Mouse (Mus musculus) intestine, embryonic 14.5 days (tissue): Measurements from ENCODE around the gene Tas2r134. TPM values are rescaled to one million over a fixed set of nuclear protein-coding genes. Genes with fewer than 3 reads are reported as not detected.
A peak's percentile ranks its signal among the peaks of the same experiment; 100 is the strongest.

Source experiments
- ATAC-seq: fragments of 200-750 bp; cut with Nextera tagmentation; replicated peaks from 2 replicates; pipeline ENCODE4 v1.8.0; 2017; ENCODE audit warnings: low read depth, moderate number of reproducible peaks, moderate TSS enrichment, moderate library complexity; ENCODE audit not compliant: low FRiP score, low TSS enrichment
- DNase-seq: peaks from one replicate; pipeline ENCODE4 v3.0.0-alpha.2; 2018; ENCODE audit warnings: low spot score
- H3K27ac ChIP-seq: fragments of 300-500 bp; sonication (generic); 2 replicates; pipeline ENCODE4 v1.5.1; 2014; ENCODE audit warnings: low read depth, mild to moderate bottlenecking, control low read depth
- H3K27me3 ChIP-seq: fragments of 300-500 bp; sonication (generic); replicated peaks from 2 replicates; pipeline ENCODE4 v1.6.1; 2014; ENCODE audit warnings: low read length, control low read depth; ENCODE audit not compliant: control insufficient read depth, insufficient read depth
- H3K36me3 ChIP-seq: fragments of 300-500 bp; sonication (generic); 2 replicates; pipeline ENCODE4 v1.6.1; 2014; ENCODE audit warnings: low read length, control low read depth; ENCODE audit not compliant: control insufficient read depth, insufficient read depth
- H3K4me1 ChIP-seq: fragments of 300-500 bp; sonication (generic); replicated peaks from 2 replicates; pipeline ENCODE4 v1.6.1; 2014; ENCODE audit warnings: low read length, control low read depth, mixed read lengths; ENCODE audit not compliant: control insufficient read depth, insufficient read depth
- H3K4me2 ChIP-seq: fragments of 300-500 bp; sonication (generic); 2 replicates; pipeline ENCODE4 v1.6.1; 2014; ENCODE audit warnings: low read length
- H3K4me3 ChIP-seq: fragments of 300-500 bp; sonication (generic); 2 replicates; pipeline ENCODE4 v1.5.1; 2014; ENCODE audit warnings: low read depth, low read length, control low read depth, mixed read lengths
- H3K9ac ChIP-seq: fragments of 300-500 bp; sonication (generic); 2 replicates; pipeline ENCODE4 v1.6.1; 2014; ENCODE audit warnings: mild to moderate bottlenecking, low read length
- H3K9me3 ChIP-seq: fragments of 300-500 bp; sonication (generic); 2 replicates; pipeline ENCODE4 v1.6.1; 2016; ENCODE audit warnings: low read length, control low read depth; ENCODE audit not compliant: control insufficient read depth
- WGBS: fragments of 180-500 bp; shearing (Covaris S2); extraction: QIAGEN DNeasy Blood & Tissue Kit; methylation state at CpG from one replicate; pipeline ENCODE4 v1.1.7; 2014; 5-methylcytosine and 5-hydroxymethylcytosine counted together
- polyA plus RNA-seq: library from polyadenylated mRNA; unstranded; fragments of >200 nt; fragmentation: Nextera tagmentation; extraction: Ambion mirVana; gene quantifications from 2 replicates; pipeline ENCODE4 v1.2.1, GENCODE M21; 2014

Gene Tas2r134
- polyA plus RNA-seq, 1 experiment from 2014 or later, result not detected

GRCm38 (mm10) chr2:51637681-51638080, 10.4 kb downstream of the Tas2r134 start:
- Histone ChIP-seq H3K27me3 (no peaks in the 10 kb centered on the region), H3K27ac (no peak overlapping the region), H3K4me3 (no peak overlapping the region), H3K9ac (no peak overlapping the region), H3K9me3 (no peaks in the 10 kb centered on the region), H3K4me1 (no peaks in the 10 kb centered on the region), H3K4me2 (no peak overlapping the region), H3K36me3 (no peaks in the 10 kb centered on the region)
- 86% methylated on average over 11 of the region's 11 CpGs for WGBS
- no peak for DNase-seq
- no peak for ATAC-seq

GRCm38 (mm10) chr2:51641635-51642034, 14.3 kb downstream of the Tas2r134 start:
- Histone ChIP-seq H3K9ac (no peak overlapping the region), H3K4me1 (no peaks in the 10 kb centered on the region), H3K4me3 (no peak overlapping the region), H3K27me3 (no peaks in the 10 kb centered on the region), H3K9me3 (no peaks in the 10 kb centered on the region), H3K27ac (no peak overlapping the region), H3K4me2 (no peak overlapping the region), H3K36me3 (no peaks in the 10 kb centered on the region)
- DNase-seq, result no peak
- 89% methylated on average over 7 of the region's 7 CpGs for WGBS
- ATAC-seq, result no peak

GRCm38 (mm10) chr2:51643244-51644139, 16.2 kb downstream of the Tas2r134 start:
- no peaks in the 10 kb centered on the region for H3K27me3 ChIP-seq
- ATAC-seq, result no peak
- no peak for DNase-seq
- H3K27ac ChIP-seq, result no peak overlapping the region
- no peak overlapping the region for H3K4me3 ChIP-seq
- no peak overlapping the region for H3K9ac ChIP-seq
- no peak overlapping the region for H3K4me2 ChIP-seq
- no peaks in the 10 kb centered on the region for H3K36me3 ChIP-seq
- no peaks in the 10 kb centered on the region for H3K4me1 ChIP-seq
- H3K9me3 ChIP-seq, result no peaks in the 10 kb centered on the region
- WGBS, result 73% methylated on average over 7 of the region's 7 CpGs

GRCm38 (mm10) chr2:51647972-51648371, 20.7 kb downstream of the Tas2r134 start:
- Histone ChIP-seq H3K4me3 (no peak overlapping the region), H3K9ac (no peak overlapping the region), H3K4me2 (no peak overlapping the region), H3K36me3 (no peaks in the 10 kb centered on the region), H3K27ac (no peak overlapping the region), H3K9me3 (no peaks in the 10 kb centered on the region), H3K4me1 (no peaks in the 10 kb centered on the region), H3K27me3 (no peaks in the 10 kb centered on the region)
- 78% methylated on average over 3 of the region's 3 CpGs for WGBS
- no peak for ATAC-seq
- DNase-seq, result no peak

- Histone ChIP-seq H3K4me3 (no peak overlapping the region), H3K27me3 (no peaks in the 10 kb centered on the region), H3K4me1 (no peaks in the 10 kb centered on the region), H3K27ac (no peak overlapping the region), H3K36me3 (no peaks in the 10 kb centered on the region), H3K9ac (no peak overlapping the region), H3K4me2 (no peak overlapping the region), H3K9me3 (no peaks in the 10 kb centered on the region)
- ATAC-seq (peak; percentile 88), DNase-seq (no peak)
- 38% methylated on average over 1 of the region's 1 CpGs for WGBS
Measured at GRCm38 (mm10) chr2:51649887-51650286, 22.6 kb downstream of the Tas2r134 start.

GRCm38 (mm10) chr2:51652086-51652485, 24.8 kb downstream of the Tas2r134 start:
- ATAC-seq (no peak), DNase-seq (no peak)
- WGBS, result 92% methylated on average over 10 of the region's 10 CpGs
- Histone ChIP-seq H3K9me3 (no peaks in the 10 kb centered on the region), H3K4me3 (no peak overlapping the region), H3K9ac (no peak overlapping the region), H3K36me3 (no peaks in the 10 kb centered on the region), H3K27ac (no peak overlapping the region), H3K4me2 (no peak overlapping the region), H3K27me3 (no peaks in the 10 kb centered on the region), H3K4me1 (no peaks in the 10 kb centered on the region)

GRCm38 (mm10) chr2:51657684-51658083, 30.4 kb downstream of the Tas2r134 start:
- ATAC-seq (no peak), DNase-seq (no peak)

GRCm38 (mm10) chr2:51658288-51658687, 31.0 kb downstream of the Tas2r134 start:
- Histone ChIP-seq H3K9me3 (no peaks in the 10 kb centered on the region), H3K27me3 (no peaks in the 10 kb centered on the region), H3K4me2 (no peak overlapping the region), H3K36me3 (no peaks in the 10 kb centered on the region), H3K4me3 (no peak overlapping the region), H3K4me1 (no peaks in the 10 kb centered on the region), H3K27ac (no peak overlapping the region), H3K9ac (no peak overlapping the region)
- no peak for ATAC-seq
- no peak for DNase-seq
- WGBS, result 72% methylated on average over 5 of the region's 5 CpGs

More at GRCm38 (mm10) chr2:51657684-51658083, 30.4 kb downstream of the Tas2r134 start:
- no peak overlapping the region for H3K4me3 ChIP-seq
- no peaks in the 10 kb centered on the region for H3K9me3 ChIP-seq
- no peaks in the 10 kb centered on the region for H3K27me3 ChIP-seq
- WGBS, result 49% methylated on average over 3 of the region's 3 CpGs
- no peak overlapping the region for H3K27ac ChIP-seq
- no peak overlapping the region for H3K9ac ChIP-seq
- H3K4me1 ChIP-seq, result no peaks in the 10 kb centered on the region
- H3K4me2 ChIP-seq, result no peak overlapping the region
- H3K36me3 ChIP-seq, result no peaks in the 10 kb centered on the region

- H3K27me3 ChIP-seq, result no peaks in the 10 kb centered on the region
- no peak overlapping the region for H3K4me3 ChIP-seq
- H3K36me3 ChIP-seq, result no peaks in the 10 kb centered on the region
- no peak overlapping the region for H3K9ac ChIP-seq
- no peak for DNase-seq
- no peak overlapping the region for H3K4me2 ChIP-seq
- H3K9me3 ChIP-seq, result no peaks in the 10 kb centered on the region
- no peak overlapping the region for H3K27ac ChIP-seq
- no peak for ATAC-seq
- H3K4me1 ChIP-seq, result no peaks in the 10 kb centered on the region
- WGBS, result 73% methylated on average over 2 of the region's 2 CpGs
Measured at GRCm38 (mm10) chr2:51674321-51674720, 47.0 kb downstream of the Tas2r134 start.
